Mouse (Mus musculus): Measurements from ENCODE around the gene Cd244a. TPM values are rescaled to one million over a fixed set of nuclear protein-coding genes. Genes with fewer than 3 reads are reported as not detected.

The Cd244a gene
- polyA plus RNA-seq (2012; ENCODE audit: insufficient read depth, insufficient read length, missing spikeins) = not detected in 2 replicates

GRCm38 (mm10) chr1:171558898-171559297 lies at the start of gene Cd244a:
Gene Cd244a (plus strand): TSS chr1:171559193.
- Histone ChIP-seq H3K27ac (replicated peaks; ENCODE audit: low read depth, low read length) (no peak within 1 kb of the TSS), H3K4me3 (ENCODE audit: insufficient read depth, low read depth, low read length) (no peak within 1 kb of the TSS), H3K4me1 (ENCODE audit: control insufficient read depth, insufficient read depth, insufficient read length, low read length) (no peaks in the 10 kb centered on the region)

GRCm38 (mm10) chr1:171513234-171513633 lies 45.8 kb upstream of the Cd244a start:
- Histone ChIP-seq H3K27ac (replicated peaks; ENCODE audit: low read depth, low read length) (no peak overlapping the region), H3K4me3 (ENCODE audit: insufficient read depth, low read depth, low read length) (no peak overlapping the region), H3K4me1 (ENCODE audit: control insufficient read depth, insufficient read depth, insufficient read length, low read length) (no peaks in the 10 kb centered on the region)

DNA sequence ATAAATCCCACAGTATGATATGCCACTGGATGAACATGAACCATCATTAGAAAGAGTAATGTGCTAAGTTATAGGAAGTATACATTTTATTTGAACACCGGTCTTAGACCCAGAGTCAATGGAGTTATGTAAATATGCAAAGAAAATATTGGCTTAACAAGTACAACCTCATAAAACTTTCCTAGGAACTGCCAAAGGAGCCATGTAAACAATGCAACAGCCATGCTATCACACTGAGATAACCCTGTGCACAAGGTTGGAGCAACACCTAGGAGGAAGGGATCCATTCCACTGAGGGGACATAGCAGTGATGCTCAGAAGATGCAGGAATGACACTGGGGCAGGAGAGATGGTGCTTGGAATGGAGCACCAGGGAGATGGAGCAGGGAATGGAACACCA lies 45.2 kb upstream of the Cd244a start:
- no peak overlapping the region for H3K27ac ChIP-seq (replicated peaks; ENCODE audit: low read depth, low read length)
- no peak overlapping the region for H3K4me3 ChIP-seq (ENCODE audit: insufficient read depth, low read depth, low read length)
- H3K4me1 ChIP-seq (ENCODE audit: control insufficient read depth, insufficient read depth, insufficient read length, low read length) = no peaks in the 10 kb centered on the region

DNA sequence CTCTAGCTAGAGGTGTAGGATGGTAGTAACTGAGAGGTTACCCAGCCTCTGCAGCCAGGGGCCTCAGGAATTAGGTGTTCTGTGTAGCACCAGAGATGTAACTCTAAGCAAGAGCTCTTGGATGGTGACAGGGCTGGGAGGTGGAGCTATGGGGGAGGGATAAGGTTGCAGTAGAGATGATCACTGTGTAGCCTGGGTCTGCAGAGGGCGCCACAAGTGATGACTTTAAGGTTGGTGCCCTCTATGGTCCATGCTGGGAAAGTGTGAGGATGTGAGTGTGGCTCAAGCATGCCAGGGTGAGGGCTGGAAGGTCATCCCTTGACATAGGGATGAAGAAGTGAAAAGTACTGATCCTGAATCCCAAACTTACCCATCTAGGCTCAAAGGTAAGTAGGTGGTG lies 44.0 kb upstream of the Cd244a start:
- Histone ChIP-seq H3K27ac (replicated peaks; ENCODE audit: low read depth, low read length) (no peak overlapping the region), H3K4me3 (ENCODE audit: insufficient read depth, low read depth, low read length) (no peak overlapping the region)

GRCm38 (mm10) chr1:171515557-171515956 lies 43.4 kb upstream of the Cd244a start:
- H3K27ac ChIP-seq (replicated peaks; ENCODE audit: low read depth, low read length) = no peak overlapping the region
- no peaks in the 10 kb centered on the region for H3K4me1 ChIP-seq (ENCODE audit: control insufficient read depth, insufficient read depth, insufficient read length, low read length)
- no peak overlapping the region for H3K4me3 ChIP-seq (ENCODE audit: insufficient read depth, low read depth, low read length)

More for the DNA sequence above, 44.0 kb upstream of the Cd244a start:
- no peaks in the 10 kb centered on the region for H3K4me1 ChIP-seq (ENCODE audit: control insufficient read depth, insufficient read depth, insufficient read length, low read length)

DNA sequence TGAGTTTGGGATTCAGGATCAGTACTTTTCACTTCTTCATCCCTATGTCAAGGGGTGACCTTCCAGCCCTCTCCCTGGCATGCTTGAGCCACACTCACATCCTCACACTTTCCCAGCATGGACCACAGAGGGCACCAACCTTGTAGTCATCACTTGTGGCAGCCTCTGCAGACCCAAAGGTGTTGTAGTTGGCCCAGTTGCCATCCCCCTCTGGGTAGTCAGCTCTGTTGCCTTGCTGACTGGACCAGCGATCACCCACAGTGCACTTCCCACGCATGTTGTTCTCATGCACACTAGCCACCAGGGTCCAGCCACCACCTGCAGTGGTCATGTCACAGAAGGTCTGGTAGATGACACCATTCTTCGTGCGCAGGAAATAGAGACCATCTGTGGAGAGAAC lies 27.6 kb upstream of the Cd244a start:
- Histone ChIP-seq H3K4me3 (ENCODE audit: insufficient read depth, low read depth, low read length) (no peak overlapping the region), H3K4me1 (ENCODE audit: control insufficient read depth, insufficient read depth, insufficient read length, low read length) (no peaks in the 10 kb centered on the region), H3K27ac (replicated peaks; ENCODE audit: low read depth, low read length) (no peak overlapping the region)

DNA sequence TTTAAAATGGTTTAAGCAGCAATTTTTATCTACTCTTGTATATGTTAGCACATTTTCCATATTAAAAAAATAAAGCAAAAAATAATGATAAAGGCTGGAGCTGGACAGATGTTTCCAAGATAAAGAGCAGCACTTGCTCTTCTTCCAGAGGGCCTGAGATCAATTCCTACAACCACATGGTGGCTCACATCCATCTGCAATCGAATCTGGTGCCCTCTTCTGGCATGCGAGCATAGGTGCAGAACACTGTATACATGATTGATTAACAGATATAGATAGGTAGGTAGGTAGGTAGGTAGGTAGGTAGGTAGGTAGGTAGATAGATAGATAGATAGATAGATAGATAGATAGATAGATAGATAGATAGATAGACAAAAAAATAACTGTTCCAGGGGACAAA lies 26.2 kb upstream of the Cd244a start:
- no peak overlapping the region for H3K4me3 ChIP-seq (ENCODE audit: insufficient read depth, low read depth, low read length)
- H3K4me1 ChIP-seq (ENCODE audit: control insufficient read depth, insufficient read depth, insufficient read length, low read length) = no peaks in the 10 kb centered on the region

DNA sequence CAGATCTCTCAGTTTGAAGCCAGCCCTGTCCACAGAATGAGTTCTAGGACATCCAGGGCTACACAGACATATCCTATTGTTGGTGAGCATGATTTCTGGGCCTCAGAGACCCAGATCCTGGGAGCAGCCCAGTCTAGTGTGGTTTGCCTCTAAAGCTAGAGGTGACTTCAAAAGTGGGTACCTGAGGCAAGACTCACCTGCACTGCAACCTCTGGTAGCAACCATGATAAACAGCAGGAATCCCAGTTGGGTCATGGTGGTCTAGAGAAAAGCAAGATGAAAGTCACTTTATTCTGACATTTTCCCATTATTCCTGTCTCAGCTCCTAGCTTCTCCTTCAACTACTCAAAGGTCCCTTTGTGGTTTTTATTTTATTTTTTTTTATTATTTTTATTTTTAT lies 24.4 kb upstream of the Cd244a start:
- H3K4me1 ChIP-seq (ENCODE audit: control insufficient read depth, insufficient read depth, insufficient read length, low read length) = no peaks in the 10 kb centered on the region
- no peak overlapping the region for H3K4me3 ChIP-seq (ENCODE audit: insufficient read depth, low read depth, low read length)
- H3K27ac ChIP-seq (replicated peaks; ENCODE audit: low read depth, low read length) = no peak overlapping the region

More for the DNA sequence above, 26.2 kb upstream of the Cd244a start:
- H3K27ac ChIP-seq (replicated peaks; ENCODE audit: low read depth, low read length) = no peak overlapping the region

- H3K4me3 ChIP-seq (ENCODE audit: insufficient read depth, low read depth, low read length) = no peak within 1 kb of the TSS
- H3K27ac ChIP-seq (replicated peaks; ENCODE audit: low read depth, low read length) = no peak within 1 kb of the TSS
- H3K4me1 ChIP-seq (ENCODE audit: control insufficient read depth, insufficient read depth, insufficient read length, low read length) = no peaks in the 10 kb centered on the region
Observed at GRCm38 (mm10) chr1:171535194-171535593, 23.8 kb upstream of the Cd244a start, which contains the start of gene Itln1. Gene Itln1 (minus strand): TSS chr1:171535294.

DNA sequence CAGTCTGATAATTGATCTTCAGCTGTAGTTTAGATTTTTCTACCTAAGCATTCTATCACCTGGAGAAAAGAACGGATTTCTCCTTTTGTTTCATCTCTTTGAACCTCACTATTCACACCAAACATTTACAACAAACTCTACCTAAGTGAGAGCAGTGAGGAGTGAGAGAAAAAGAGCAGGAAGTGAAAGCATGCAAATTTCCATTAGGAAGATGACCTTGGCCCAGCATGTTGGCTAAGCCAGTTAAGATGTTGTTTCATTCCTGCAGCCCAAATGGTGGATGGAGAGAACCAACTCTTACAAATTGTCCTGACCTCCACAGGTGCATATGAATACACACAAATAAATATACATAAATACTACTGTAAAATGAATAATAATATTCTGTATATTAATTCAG lies 18.3 kb upstream of the Cd244a start:
- no peak overlapping the region for H3K4me3 ChIP-seq (ENCODE audit: insufficient read depth, low read depth, low read length)
- H3K4me1 ChIP-seq (ENCODE audit: control insufficient read depth, insufficient read depth, insufficient read length, low read length) = no peaks in the 10 kb centered on the region
- no peak overlapping the region for H3K27ac ChIP-seq (replicated peaks; ENCODE audit: low read depth, low read length)

GRCm38 (mm10) chr1:171551326-171551725 lies 7.7 kb upstream of the Cd244a start:
- Histone ChIP-seq H3K27ac (replicated peaks; ENCODE audit: low read depth, low read length) (no peak overlapping the region), H3K4me3 (ENCODE audit: insufficient read depth, low read depth, low read length) (no peak overlapping the region)

DNA sequence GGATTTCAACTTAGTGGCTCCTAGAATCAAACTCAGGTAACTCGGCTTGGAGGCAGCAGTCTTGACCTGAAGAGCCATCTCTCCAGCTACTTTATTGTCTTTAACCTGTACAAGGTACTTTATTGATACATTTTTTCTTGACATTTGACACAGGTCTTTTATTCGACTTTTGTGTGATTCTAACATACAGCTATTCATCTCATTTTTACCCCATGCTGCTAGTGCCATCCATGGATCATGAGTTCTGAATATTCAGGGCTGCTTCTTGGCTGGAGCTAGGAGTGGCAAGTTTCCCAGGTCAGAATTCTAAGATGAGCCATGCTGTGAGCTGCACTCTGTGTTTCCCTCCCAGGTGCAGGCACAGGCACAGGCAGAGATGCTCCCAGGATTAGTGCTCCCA lies 6.8 kb upstream of the Cd244a start:
- Histone ChIP-seq H3K4me3 (ENCODE audit: insufficient read depth, low read depth, low read length) (no peak overlapping the region), H3K27ac (replicated peaks; ENCODE audit: low read depth, low read length) (no peak overlapping the region), H3K4me1 (ENCODE audit: control insufficient read depth, insufficient read depth, insufficient read length, low read length) (no peaks in the 10 kb centered on the region)

More at GRCm38 (mm10) chr1:171551326-171551725, 7.7 kb upstream of the Cd244a start:
- no peaks in the 10 kb centered on the region for H3K4me1 ChIP-seq (ENCODE audit: control insufficient read depth, insufficient read depth, insufficient read length, low read length)

DNA sequence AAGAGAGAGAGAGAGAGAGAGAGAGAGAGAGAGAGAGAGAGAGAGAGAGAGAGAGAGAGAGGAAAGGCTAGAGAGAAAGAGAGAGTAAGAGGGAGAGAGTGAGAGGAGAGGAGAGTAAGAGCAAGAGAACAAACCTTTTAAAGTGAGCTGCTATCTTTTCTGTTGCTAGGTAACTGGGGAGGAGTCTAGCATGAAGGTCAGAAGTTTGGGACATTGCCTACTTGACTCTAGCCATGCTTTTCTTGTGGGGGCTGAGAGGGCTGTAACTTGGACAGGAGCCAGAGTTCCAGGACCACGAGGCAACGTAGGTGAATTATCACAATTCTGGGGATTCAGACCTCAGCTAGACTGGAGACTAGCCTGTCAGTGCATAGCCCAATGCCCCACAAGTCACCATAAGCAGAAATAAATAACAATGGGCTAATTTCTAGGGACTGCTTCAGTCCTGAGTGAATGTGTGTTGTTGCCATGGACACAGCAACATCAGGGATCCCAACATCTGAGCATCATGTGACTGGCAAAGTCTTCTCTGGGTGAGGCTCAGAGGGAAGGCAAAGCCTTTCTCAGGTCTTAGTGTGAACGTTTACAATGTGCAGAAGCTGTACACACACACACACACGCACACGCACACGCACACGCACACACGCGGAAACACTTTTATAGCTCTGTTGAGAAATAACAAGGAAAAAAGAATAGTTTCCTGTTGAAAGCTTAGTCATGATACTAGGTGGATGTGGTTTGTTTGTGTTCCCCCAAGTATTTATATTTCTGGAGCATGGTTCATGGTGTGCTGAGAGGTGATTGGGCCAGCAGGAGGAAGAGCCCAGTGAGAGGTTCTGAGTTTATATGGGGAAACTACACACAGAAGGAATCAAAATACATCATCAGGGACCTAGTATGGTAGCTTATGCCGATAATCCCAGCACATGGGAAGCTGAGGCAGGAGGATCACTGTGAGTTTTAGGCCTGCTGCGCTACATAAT lies 5.3 kb upstream of the Cd244a start:
- no peaks in the 10 kb centered on the region for H3K4me1 ChIP-seq (ENCODE audit: control insufficient read depth, insufficient read depth, insufficient read length, low read length)
- H3K27ac ChIP-seq (replicated peaks; ENCODE audit: low read depth, low read length) = no peak overlapping the region

DNA sequence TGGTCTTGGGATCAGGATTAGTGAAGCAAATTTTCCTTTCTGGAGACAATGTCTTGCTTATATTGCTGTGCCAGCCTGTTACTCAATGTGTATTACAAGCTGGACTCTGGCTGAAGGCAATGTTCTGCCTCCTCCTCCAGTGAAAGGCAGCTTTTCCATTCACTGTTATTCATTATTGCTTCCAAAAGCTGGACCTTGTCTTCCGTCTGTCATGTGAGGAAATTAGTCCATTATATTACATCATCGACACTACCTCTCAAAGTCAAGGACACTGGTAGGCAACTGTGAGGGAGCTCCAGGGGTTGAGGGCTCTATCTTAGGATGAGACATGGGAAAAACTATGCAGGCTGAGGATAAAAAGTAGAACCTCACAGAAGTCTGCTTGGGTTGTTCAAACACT lies 2.6 kb upstream of the Cd244a start:
- no peak overlapping the region for H3K4me3 ChIP-seq (ENCODE audit: insufficient read depth, low read depth, low read length)
- H3K4me1 ChIP-seq (ENCODE audit: control insufficient read depth, insufficient read depth, insufficient read length, low read length) = no peaks in the 10 kb centered on the region
- no peak overlapping the region for H3K27ac ChIP-seq (replicated peaks; ENCODE audit: low read depth, low read length)

More for the DNA sequence above, 5.3 kb upstream of the Cd244a start:
- no peak overlapping the region for H3K4me3 ChIP-seq (ENCODE audit: insufficient read depth, low read depth, low read length)

DNA sequence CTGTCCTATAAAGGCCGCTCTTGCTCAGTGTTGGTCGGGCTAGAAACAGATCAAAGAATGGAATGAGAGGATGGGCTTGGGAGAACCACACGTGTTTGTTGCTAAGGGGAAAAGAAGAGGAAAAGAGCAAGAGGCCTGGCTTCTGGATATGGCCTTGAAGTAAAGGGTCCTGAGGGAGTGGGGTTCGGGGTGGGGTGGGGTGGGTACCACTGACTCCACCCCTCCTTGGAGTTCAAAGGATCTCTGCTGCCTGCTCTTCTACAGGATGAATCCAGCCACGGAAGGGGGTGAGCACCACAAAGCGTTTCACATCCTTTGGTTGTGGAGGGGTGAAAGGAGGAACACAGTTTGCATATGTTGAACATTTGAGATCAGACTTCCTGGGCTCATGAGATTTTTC lies 586 bp upstream of the Cd244a start:
- Histone ChIP-seq H3K4me1 (ENCODE audit: control insufficient read depth, insufficient read depth, insufficient read length, low read length) (no peaks in the 10 kb centered on the region), H3K4me3 (ENCODE audit: insufficient read depth, low read depth, low read length) (no peak overlapping the region)

GRCm38 (mm10) chr1:171560262-171560661 lies 1.3 kb downstream of the Cd244a start:
- Histone ChIP-seq H3K27ac (replicated peaks; ENCODE audit: low read depth, low read length) (no peak overlapping the region), H3K4me3 (ENCODE audit: insufficient read depth, low read depth, low read length) (no peak overlapping the region)

More for the DNA sequence above, 586 bp upstream of the Cd244a start:
- H3K27ac ChIP-seq (replicated peaks; ENCODE audit: low read depth, low read length) = no peak overlapping the region

More at GRCm38 (mm10) chr1:171560262-171560661, 1.3 kb downstream of the Cd244a start:
- no peaks in the 10 kb centered on the region for H3K4me1 ChIP-seq (ENCODE audit: control insufficient read depth, insufficient read depth, insufficient read length, low read length)

Data from brown adipose tissue, adult 24 weeks (tissue).